ENCODE assay signal across 30 mouse cellular contexts in the genomic region with DNA sequence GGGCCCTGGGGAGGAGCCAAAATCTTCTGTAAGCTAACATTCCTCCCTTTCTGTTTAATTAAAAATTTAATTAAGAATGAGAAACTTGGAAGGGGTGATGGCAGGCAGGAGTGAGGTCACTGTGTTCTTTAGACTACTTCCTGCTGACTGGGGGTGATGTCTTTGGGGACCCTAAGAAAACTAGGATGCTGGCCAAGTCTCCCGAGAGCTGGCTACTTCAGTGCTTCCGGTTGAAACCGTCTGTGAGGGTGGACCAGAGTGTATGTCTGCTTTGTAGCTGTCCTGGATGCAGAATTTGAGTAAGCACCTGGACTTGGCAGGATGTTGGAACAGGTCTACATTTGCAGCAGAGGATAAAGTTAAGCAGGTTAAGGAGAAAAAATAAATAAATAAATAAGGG. TPM values are rescaled to one million over a fixed set of nuclear protein-coding genes. Genes with fewer than 3 reads are reported as not detected.
"Had no signal": no experiment of that assay in that cellular context is flagged by ENCODE, and none has a peak within 500 bp of the region (broad histone marks: within the 10 kb centered on the region; RNA-seq: fewer than 3 reads in every experiment).

No protein-coding gene starts in this region.

- H3K27ac ChIP-seq: kidney, postnatal 0 days; layer of hippocampus, adult 2 months; liver, embryonic 13.5 days; midbrain, embryonic 10.5 days; midbrain, embryonic 15.5 days; neural tube, embryonic 12.5 days; neural tube, embryonic 15.5 days; stomach, postnatal 0 days had no signal

- ATAC-seq: lung, postnatal 0 days; midbrain, embryonic 15.5 days had no signal

- H3K9me3 ChIP-seq: liver, embryonic 13.5 days; midbrain, embryonic 10.5 days; midbrain, embryonic 15.5 days; neural tube, embryonic 12.5 days; neural tube, embryonic 15.5 days had no signal

- H3K9ac ChIP-seq: liver, embryonic 13.5 days; midbrain, embryonic 15.5 days; neural tube, embryonic 12.5 days; neural tube, embryonic 15.5 days had no signal

- H3K4me3 ChIP-seq: layer of hippocampus, adult 2 months; liver, embryonic 13.5 days; megakaryocyte, embryonic 14.5 days; midbrain, embryonic 10.5 days; midbrain, embryonic 15.5 days; neural tube, embryonic 12.5 days; neural tube, embryonic 15.5 days had no signal

- H3K36me3 ChIP-seq: liver, embryonic 13.5 days; midbrain, embryonic 10.5 days; midbrain, embryonic 15.5 days; neural tube, embryonic 12.5 days; neural tube, embryonic 15.5 days had no signal

- DNase-seq: kidney, adult 2 months; kidney, postnatal 25 days; layer of hippocampus, adult 9-11 months; liver, embryonic 13.5 days; lung, adult 2 months; lung, postnatal 36 days; right cerebral cortex, adult 18-20 months; right cerebral cortex, postnatal 14 days; right cerebral cortex, postnatal 4 days; thymus, adult 2 months; thymus, postnatal 14 days; thymus, postnatal 4 days had no signal

- H3K27me3 ChIP-seq: liver, embryonic 13.5 days; midbrain, embryonic 15.5 days; neural tube, embryonic 12.5 days; neural tube, embryonic 15.5 days had no signal

- H3K4me2 ChIP-seq: liver, embryonic 13.5 days; midbrain, embryonic 15.5 days; neural tube, embryonic 12.5 days; neural tube, embryonic 15.5 days had no signal

- H3K4me1 ChIP-seq: liver, embryonic 13.5 days; midbrain, embryonic 10.5 days; midbrain, embryonic 15.5 days; neural tube, embryonic 12.5 days; neural tube, embryonic 15.5 days had no signal

RNA-seq across cellular contexts. Expression of a gene that starts 21.9 kb away (rescaled TPM):
- total RNA-seq: left cerebral cortex, postnatal 25 days had no signal
- polyA plus RNA-seq: kidney, embryonic 14.5 days; midbrain, embryonic 10.5 days; midbrain, embryonic 15.5 days; neural tube, embryonic 12.5 days had no signal

RNA-seq across cellular contexts. Expression of a gene that starts 34.4 kb away (rescaled TPM):
- total RNA-seq: layer of hippocampus, adult 2 months; layer of hippocampus, postnatal 25 days; left cerebral cortex, adult 18-20 months; left cerebral cortex, postnatal 25 days; liver, adult 2 months had no signal
- polyA plus RNA-seq: kidney, adult 2 months; kidney, embryonic 14.5 days; kidney, postnatal 0 days; large intestine, adult 2 months; limb, embryonic 11.5 days; liver, adult 2 months; liver, embryonic 13.5 days; liver, embryonic 16.5 days; lung, adult 2 months; lung, postnatal 0 days; midbrain, embryonic 10.5 days; midbrain, embryonic 15.5 days; neural tube, embryonic 12.5 days; neural tube, embryonic 15.5 days; stomach, embryonic 14.5 days; stomach, postnatal 0 days; thymus, adult 2 months had no signal

RNA-seq across cellular contexts. Expression of a gene that starts 36.0 kb away (rescaled TPM):
- polyA plus RNA-seq: kidney, adult 2 months; kidney, embryonic 14.5 days; kidney, postnatal 0 days; large intestine, adult 2 months; liver, adult 2 months; midbrain, embryonic 10.5 days; midbrain, embryonic 15.5 days had no signal

RNA-seq across cellular contexts. Expression of a gene that starts 38.0 kb away (rescaled TPM):
- polyA plus RNA-seq: midbrain, embryonic 10.5 days had no signal

RNA-seq across cellular contexts. Expression of a gene that starts 50.4 kb away (rescaled TPM):
- total RNA-seq: layer of hippocampus, adult 2 months; layer of hippocampus, postnatal 25 days; left cerebral cortex, adult 18-20 months; left cerebral cortex, postnatal 25 days; liver, adult 2 months had no signal
- polyA plus RNA-seq: kidney, adult 2 months; kidney, embryonic 14.5 days; kidney, postnatal 0 days; large intestine, adult 2 months; limb, embryonic 11.5 days; liver, adult 2 months; liver, embryonic 13.5 days; liver, embryonic 16.5 days; lung, adult 2 months; lung, postnatal 0 days; midbrain, embryonic 10.5 days; midbrain, embryonic 15.5 days; neural tube, embryonic 12.5 days; neural tube, embryonic 15.5 days; stomach, embryonic 14.5 days; stomach, postnatal 0 days; thymus, adult 2 months had no signal
